Mouse (Mus musculus): ENCODE results near the gene Cpm. TPM values are rescaled to one million over a fixed set of nuclear protein-coding genes. Genes with fewer than 3 reads are reported as not detected.
"Not testable (repeated sequence)": the region's sequence is repeated elsewhere in the genome, so short reads cannot be mapped to it uniquely, and the experiment has no call there.

Cpm gene
- polyA plus RNA-seq, 1 experiment from 2014 or later: 2.7 TPM

DNA sequence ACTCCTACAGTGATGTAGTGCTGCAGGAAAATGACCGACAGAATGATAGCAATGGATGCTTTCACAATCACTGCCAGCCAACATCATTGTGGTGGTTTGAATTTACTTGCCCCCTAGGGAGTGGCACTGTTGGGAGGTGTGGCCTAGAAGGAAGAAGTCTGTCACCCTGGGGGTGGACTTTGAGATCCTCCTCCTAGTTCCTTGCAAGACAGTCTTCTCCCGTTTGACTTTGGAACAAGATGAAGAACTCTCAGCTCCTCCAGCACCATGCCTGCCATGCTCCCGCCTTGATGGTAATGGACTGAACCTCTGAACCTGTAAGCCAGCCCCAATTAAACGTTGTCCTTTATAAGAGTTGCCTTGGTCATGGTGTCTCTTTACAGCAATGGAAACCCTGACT, 12.5 kb upstream of the Cpm start:
- H3K4me2 ChIP-seq (ENCODE audit: low read length); ATAC-seq; H3K4me3 ChIP-seq (ENCODE audit: low read length); H3K36me3 ChIP-seq (ENCODE audit: control insufficient read depth, insufficient read depth, low read length); H3K9ac ChIP-seq (ENCODE audit: low read depth, low read length); H3K9me3 ChIP-seq (ENCODE audit: control insufficient read depth, low read length); H3K27ac ChIP-seq (ENCODE audit: low read depth, low read length); H3K27me3 ChIP-seq (replicated peaks; ENCODE audit: control insufficient read depth, insufficient read depth, low read length); H3K4me1 ChIP-seq (ENCODE audit: control insufficient read depth, insufficient read depth, low read depth, low read length): not testable (repeated sequence)
- WGBS: 83% methylated on average over 4 of the region's 4 CpGs

DNA sequence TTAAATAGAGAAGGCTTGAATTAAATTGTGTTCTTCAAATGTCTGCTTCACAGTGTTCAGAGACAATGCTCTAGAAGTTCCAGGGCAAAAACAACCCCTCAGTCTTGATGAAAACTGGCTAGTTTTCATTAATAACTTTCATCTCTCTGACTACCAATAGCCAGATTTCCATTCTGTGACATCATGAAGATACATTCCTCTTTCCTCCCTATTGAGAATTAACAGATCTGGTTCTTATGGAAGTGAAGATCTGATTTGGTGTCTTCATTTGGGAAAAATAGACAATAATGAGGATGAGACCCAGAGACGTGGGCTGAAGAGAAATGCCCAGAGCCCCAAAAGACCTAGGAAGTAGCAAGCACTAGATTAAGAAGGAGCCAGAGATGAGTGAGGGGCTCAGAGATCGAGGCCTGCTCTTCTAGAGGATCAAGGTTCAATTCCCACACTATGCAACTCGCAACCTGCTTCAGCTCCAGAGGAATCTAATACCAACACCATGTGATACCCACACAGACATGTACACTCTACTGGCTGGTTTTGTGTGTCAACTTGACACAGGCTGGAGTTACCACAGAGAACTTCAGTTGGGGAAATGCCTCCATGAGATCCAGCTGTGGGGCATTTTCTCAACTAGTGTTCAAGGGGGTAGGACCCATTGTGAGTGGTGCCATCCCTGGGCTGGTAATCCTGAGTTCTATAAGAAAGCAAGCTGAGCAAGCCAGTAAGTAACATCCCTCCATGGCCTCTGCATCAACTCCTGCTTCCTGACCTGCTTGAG, 11.5 kb upstream of the Cpm start:
- Histone ChIP-seq H3K9ac (ENCODE audit: low read depth, low read length) (no peak overlapping the region), H3K4me3 (ENCODE audit: low read length) (no peak overlapping the region), H3K9me3 (ENCODE audit: control insufficient read depth, low read length) (no peaks in the 10 kb centered on the region), H3K36me3 (ENCODE audit: control insufficient read depth, insufficient read depth, low read length) (no peaks in the 10 kb centered on the region), H3K27ac (ENCODE audit: low read depth, low read length) (no peak overlapping the region), H3K4me2 (ENCODE audit: low read length) (no peak overlapping the region), H3K4me1 (ENCODE audit: control insufficient read depth, insufficient read depth, low read depth, low read length) (no peaks in the 10 kb centered on the region), H3K27me3 (replicated peaks; ENCODE audit: control insufficient read depth, insufficient read depth, low read length) (no peaks in the 10 kb centered on the region)
- no peak for ATAC-seq
- WGBS: 90% methylated on average over 3 of the region's 3 CpGs

DNA sequence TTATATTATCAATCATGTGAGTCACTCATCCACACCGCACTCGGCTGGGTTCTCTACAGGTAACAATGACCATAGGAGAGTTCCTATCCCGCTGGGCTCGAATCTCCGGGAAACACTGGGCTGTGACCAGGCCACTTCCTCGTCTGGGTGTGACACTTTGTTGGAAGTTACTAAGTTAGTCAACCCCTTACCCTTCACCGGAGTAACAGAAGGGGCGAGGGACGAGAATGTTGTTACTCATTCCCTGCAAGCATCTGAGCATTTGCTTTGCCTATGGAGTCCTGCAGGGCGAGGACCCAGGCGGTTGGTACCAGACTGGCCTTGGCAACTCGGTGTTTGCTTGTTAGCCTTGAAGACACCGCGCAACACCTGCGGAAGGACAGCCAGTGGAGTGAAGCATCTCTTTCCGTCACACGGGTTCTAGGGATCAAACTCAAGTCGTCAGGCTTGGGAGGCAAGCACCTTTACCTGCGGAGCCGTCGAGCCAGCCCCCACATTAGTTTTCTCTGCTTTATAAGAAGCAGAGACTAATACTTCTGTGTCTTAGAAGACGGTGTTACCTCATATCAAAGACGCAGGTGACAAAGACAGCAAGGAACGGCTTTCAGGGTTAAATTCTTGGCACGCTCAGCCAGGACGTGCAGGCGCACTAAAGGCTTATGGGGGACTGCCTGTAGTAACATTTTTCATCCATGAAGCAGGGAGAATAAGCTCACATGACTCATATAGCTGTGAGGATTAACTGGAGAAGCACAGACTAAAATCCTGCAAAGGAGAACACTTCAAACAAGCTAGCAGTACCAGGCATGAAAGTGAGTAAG, 10.0 kb upstream of the Cpm start:
- Histone ChIP-seq H3K9me3 (ENCODE audit: control insufficient read depth, low read length) (no peaks in the 10 kb centered on the region), H3K4me1 (ENCODE audit: control insufficient read depth, insufficient read depth, low read depth, low read length) (no peaks in the 10 kb centered on the region), H3K4me3 (ENCODE audit: low read length) (no peak overlapping the region), H3K9ac (ENCODE audit: low read depth, low read length) (no peak overlapping the region), H3K36me3 (ENCODE audit: control insufficient read depth, insufficient read depth, low read length) (no peaks in the 10 kb centered on the region), H3K4me2 (ENCODE audit: low read length) (no peak overlapping the region), H3K27ac (ENCODE audit: low read depth, low read length) (no peak overlapping the region), H3K27me3 (replicated peaks; ENCODE audit: control insufficient read depth, insufficient read depth, low read length) (no peaks in the 10 kb centered on the region)
- 88% methylated on average over 27 of the region's 27 CpGs for WGBS
- no peak for ATAC-seq

DNA sequence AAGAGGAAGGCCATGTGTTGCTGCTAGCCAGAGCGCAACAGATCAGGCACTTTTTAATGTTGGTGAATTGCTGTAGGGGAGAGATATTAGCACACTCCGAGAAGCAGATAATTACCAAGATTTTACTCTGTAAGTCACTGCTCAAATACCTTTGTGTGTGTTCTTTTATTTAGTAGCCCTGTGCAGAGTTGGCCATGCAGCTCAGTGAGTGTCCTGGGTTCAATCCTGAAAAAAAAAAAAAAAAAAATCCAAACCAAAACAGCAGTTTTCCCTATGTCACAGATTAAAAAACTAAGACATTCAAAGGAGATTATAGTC, 9.5 kb upstream of the Cpm start:
- Histone ChIP-seq H3K36me3 (ENCODE audit: control insufficient read depth, insufficient read depth, low read length) (no peaks in the 10 kb centered on the region), H3K9ac (ENCODE audit: low read depth, low read length) (no peak overlapping the region), H3K9me3 (ENCODE audit: control insufficient read depth, low read length) (no peaks in the 10 kb centered on the region), H3K27me3 (replicated peaks; ENCODE audit: control insufficient read depth, insufficient read depth, low read length) (no peaks in the 10 kb centered on the region), H3K27ac (ENCODE audit: low read depth, low read length) (no peak overlapping the region), H3K4me3 (ENCODE audit: low read length) (no peak overlapping the region), H3K4me1 (ENCODE audit: control insufficient read depth, insufficient read depth, low read depth, low read length) (no peaks in the 10 kb centered on the region), H3K4me2 (ENCODE audit: low read length) (no peak overlapping the region)
- ATAC-seq: no peak
- 90% methylated on average over 2 of the region's 2 CpGs for WGBS

DNA sequence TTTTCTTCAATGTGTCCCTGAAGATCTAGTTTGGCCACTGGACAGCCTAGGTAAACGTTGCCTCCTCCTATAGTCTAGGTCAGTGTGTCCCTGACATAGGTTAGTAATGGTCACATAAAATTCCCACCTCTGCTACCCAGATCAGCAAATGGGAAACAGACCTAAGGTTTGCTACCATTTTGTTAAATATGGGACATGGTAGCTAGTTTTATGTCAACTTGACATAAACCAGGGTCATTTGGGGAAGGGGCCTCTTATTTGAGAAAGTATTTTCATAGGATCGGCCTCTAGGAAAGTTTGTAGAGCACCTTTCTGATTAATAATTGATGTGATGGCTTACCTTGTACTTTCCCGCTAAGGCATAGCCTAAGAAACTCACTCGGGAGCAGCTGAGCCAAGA, 8.8 kb upstream of the Cpm start:
- Histone ChIP-seq H3K4me1 (ENCODE audit: control insufficient read depth, insufficient read depth, low read depth, low read length) (no peaks in the 10 kb centered on the region), H3K9me3 (ENCODE audit: control insufficient read depth, low read length) (no peaks in the 10 kb centered on the region), H3K9ac (ENCODE audit: low read depth, low read length) (no peak overlapping the region), H3K36me3 (ENCODE audit: control insufficient read depth, insufficient read depth, low read length) (no peaks in the 10 kb centered on the region), H3K4me3 (ENCODE audit: low read length) (no peak overlapping the region), H3K27me3 (replicated peaks; ENCODE audit: control insufficient read depth, insufficient read depth, low read length) (no peaks in the 10 kb centered on the region), H3K4me2 (ENCODE audit: low read length) (no peak overlapping the region), H3K27ac (ENCODE audit: low read depth, low read length) (no peak overlapping the region)
- no peak for ATAC-seq
- 91% methylated on average over 4 of the region's 4 CpGs for WGBS

DNA sequence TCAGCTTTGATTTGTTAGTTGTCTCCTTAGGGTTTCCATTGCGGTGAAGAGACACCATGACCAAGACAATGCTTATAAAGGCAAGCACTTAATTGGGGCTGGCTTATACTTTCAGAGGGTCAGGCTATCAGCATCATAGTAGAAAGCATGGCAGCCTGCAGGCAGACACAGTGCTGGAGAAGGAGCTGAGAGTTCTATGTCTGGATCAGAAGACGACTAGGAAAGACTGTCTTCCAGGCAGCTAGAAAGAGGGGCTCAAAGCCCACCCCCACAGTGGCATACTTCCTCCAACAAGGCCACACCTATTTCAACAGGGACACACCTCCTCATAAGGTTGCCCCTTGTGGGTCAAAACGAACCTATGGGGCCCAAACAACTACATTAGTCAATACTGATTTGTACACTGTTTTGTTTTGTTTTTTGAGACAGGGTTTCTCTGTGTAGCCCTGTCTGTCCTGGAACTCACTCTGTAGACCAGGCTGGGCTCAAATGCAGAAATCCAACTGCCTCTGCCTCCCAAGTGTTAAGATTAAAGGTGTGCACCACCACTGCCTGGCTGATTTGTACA, 8.3 kb upstream of the Cpm start:
- Histone ChIP-seq H3K36me3 (ENCODE audit: control insufficient read depth, insufficient read depth, low read length) (no peaks in the 10 kb centered on the region), H3K9me3 (ENCODE audit: control insufficient read depth, low read length) (no peaks in the 10 kb centered on the region), H3K4me2 (ENCODE audit: low read length) (no peak overlapping the region), H3K27me3 (replicated peaks; ENCODE audit: control insufficient read depth, insufficient read depth, low read length) (peaks cover 2% of the 10 kb centered on the region; the same call in 1 of the 2 replicates), H3K27ac (ENCODE audit: low read depth, low read length) (no peak overlapping the region), H3K9ac (ENCODE audit: low read depth, low read length) (no peak overlapping the region), H3K4me3 (ENCODE audit: low read length) (no peak overlapping the region), H3K4me1 (ENCODE audit: control insufficient read depth, insufficient read depth, low read depth, low read length) (no peaks in the 10 kb centered on the region)
- WGBS: 82% methylated on average over 3 of the region's 3 CpGs
- ATAC-seq: no peak

DNA sequence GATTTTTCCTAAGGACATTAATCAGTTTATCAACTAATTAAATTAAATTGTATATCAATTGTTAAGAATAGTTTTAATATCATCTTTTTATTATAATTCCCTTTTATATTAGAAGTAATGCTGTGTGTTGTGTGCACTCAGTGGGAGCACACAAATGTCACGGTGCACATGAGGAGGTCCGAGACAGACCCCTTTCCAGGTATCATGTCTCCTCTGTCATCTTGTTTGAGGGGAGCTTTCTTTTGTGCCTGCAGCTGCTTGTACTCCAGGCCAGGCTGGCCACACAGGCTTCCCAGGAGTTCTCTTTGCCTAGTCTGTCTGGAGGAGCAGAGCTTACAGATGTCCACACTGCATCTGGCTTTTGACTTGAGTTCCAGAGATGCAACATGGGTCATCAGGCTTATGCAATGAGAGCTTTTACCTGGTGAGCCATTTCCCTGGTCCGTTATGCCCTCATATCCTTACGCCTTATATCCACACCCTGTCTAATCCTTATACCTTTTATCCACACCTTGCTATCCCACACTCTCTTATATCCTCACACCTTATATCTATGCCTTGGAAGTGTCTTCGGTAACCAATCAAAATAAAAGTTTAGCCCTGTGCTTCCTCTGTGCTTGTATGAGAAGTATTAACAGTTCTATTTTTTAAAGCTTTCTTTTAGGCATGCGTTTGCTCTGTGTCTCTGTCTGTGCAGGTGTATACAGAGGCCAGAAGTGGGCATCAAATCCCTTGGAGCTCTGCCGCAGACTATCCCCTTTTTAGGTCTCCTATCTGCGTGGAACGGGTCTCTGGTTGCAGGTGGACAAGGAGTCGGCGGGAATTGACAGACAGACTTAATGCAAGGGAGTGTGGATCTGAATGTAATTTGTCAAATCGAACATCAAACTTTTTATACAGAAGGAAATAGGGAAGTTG, 7.4 kb upstream of the Cpm start:
- H3K36me3 ChIP-seq (ENCODE audit: control insufficient read depth, insufficient read depth, low read length): no peaks in the 10 kb centered on the region
- no peaks in the 10 kb centered on the region for H3K4me1 ChIP-seq (ENCODE audit: control insufficient read depth, insufficient read depth, low read depth, low read length)
- peaks cover 4% of the 10 kb centered on the region; the same call in 1 of the 2 replicates for H3K27me3 ChIP-seq (replicated peaks; ENCODE audit: control insufficient read depth, insufficient read depth, low read length)
- no peaks in the 10 kb centered on the region for H3K9me3 ChIP-seq (ENCODE audit: control insufficient read depth, low read length)
- no peak overlapping the region for H3K4me2 ChIP-seq (ENCODE audit: low read length)
- H3K4me3 ChIP-seq (ENCODE audit: low read length): no peak overlapping the region
- H3K9ac ChIP-seq (ENCODE audit: low read depth, low read length): no peak overlapping the region
- no peak overlapping the region for H3K27ac ChIP-seq (ENCODE audit: low read depth, low read length)
- 93% methylated on average over 12 of the region's 12 CpGs for WGBS
- ATAC-seq: no peak

DNA sequence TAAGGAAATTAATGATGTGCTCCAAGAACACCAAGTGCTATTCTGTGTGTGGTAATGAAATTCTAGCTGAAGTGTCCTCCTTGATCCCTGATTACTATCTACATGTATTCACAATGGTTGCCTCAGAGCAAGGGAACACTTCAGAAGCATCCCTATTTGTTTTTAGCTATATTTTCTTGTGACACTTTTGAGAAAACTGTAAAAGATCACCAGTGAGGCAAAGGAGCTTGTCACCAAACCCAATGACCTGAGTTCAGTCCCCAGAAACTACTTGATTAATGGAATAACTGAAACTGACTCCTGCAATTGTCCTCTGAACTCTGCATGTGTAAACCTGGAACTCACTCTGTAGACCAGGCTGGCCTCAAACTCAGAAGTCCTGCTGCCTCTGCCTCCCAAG, 5.9 kb upstream of the Cpm start:
- Histone ChIP-seq H3K4me2 (ENCODE audit: low read length) (no peak overlapping the region), H3K36me3 (ENCODE audit: control insufficient read depth, insufficient read depth, low read length) (no peaks in the 10 kb centered on the region), H3K9me3 (ENCODE audit: control insufficient read depth, low read length) (no peaks in the 10 kb centered on the region), H3K9ac (ENCODE audit: low read depth, low read length) (no peak overlapping the region), H3K4me1 (ENCODE audit: control insufficient read depth, insufficient read depth, low read depth, low read length) (no peaks in the 10 kb centered on the region), H3K27me3 (replicated peaks; ENCODE audit: control insufficient read depth, insufficient read depth, low read length) (peaks cover 14% of the 10 kb centered on the region), H3K4me3 (ENCODE audit: low read length) (no peak overlapping the region), H3K27ac (ENCODE audit: low read depth, low read length) (no peak overlapping the region)
- no peak for ATAC-seq
